Mouse (Mus musculus) embryonic fibroblast, embryonic 13.5 days (primary cell): Measurements from ENCODE around the gene Arhgef33.

Experiments used
- CTCF ChIP-seq: IDR thresholded peaks from 2 replicates; pipeline ENCODE4 v1.5.1; 2011; ENCODE audit warnings: mild to moderate bottlenecking, control low read depth, low read length, moderate library complexity, borderline replicate concordance; ENCODE audit not compliant: insufficient read depth
- POLR2A ChIP-seq: IDR thresholded peaks from 2 replicates; pipeline ENCODE4 v1.6.1; 2011; ENCODE audit warnings: low read depth, mild to moderate bottlenecking, control low read depth, low read length, moderate library complexity

DNA sequence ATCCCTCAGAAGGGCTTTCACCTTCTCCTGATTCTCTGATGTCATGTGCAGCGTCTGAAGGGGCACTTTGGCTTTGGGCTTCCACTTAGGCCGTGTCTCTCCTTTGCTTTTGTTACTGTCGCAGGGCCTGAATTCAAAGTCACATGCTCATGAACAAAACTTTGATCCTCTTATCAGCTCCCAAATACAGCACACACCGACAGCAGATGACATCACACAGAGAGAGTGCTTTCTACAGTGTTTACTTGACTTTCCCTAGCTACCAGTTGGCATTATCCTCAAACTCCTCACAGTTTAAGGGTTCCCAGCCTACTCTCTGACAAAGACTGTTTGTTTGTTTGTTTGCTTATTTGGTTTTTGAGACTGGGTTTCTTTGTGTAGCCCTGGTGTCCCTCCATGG lies 29.0 kb upstream of the Arhgef33 start:
- TF ChIP-seq CTCF (no peak), POLR2A (no peak)
